Mouse (Mus musculus) embryo, embryonic 9.5 days (tissue): ENCODE results near the gene Ppp3ca.
A peak's percentile ranks its signal among the peaks of the same experiment; 100 is the strongest.

Source experiments
- DNase-seq: peaks from one replicate; pipeline ENCODE4 v3.0.0-alpha.2; 2017; ENCODE audit errors: extremely low spot score

Ppp3ca gene

GRCm38 (mm10) chr3:136725311-136726156 is 55.6 kb downstream of the Ppp3ca start:
- peak; percentile 49 for DNase-seq

- no peak for DNase-seq
These were observed 58.0 kb downstream of the Ppp3ca start for GRCm38 (mm10) chr3:136727877-136728276.

GRCm38 (mm10) chr3:136729978-136730377 is 60.1 kb downstream of the Ppp3ca start:
- DNase-seq: no peak

GRCm38 (mm10) chr3:136731579-136731978 is 61.7 kb downstream of the Ppp3ca start:
- DNase-seq: no peak

GRCm38 (mm10) chr3:136736021-136736420 is 66.1 kb downstream of the Ppp3ca start:
- no peak for DNase-seq

- no peak for DNase-seq
These were observed 66.9 kb downstream of the Ppp3ca start for GRCm38 (mm10) chr3:136736773-136737298.

- no peak for DNase-seq
These were observed 68.5 kb downstream of the Ppp3ca start for GRCm38 (mm10) chr3:136738474-136738873.

- DNase-seq: no peak
These were observed 69.0 kb downstream of the Ppp3ca start for GRCm38 (mm10) chr3:136738914-136739313.

GRCm38 (mm10) chr3:136741659-136742058 is 71.7 kb downstream of the Ppp3ca start:
- no peak for DNase-seq

- no peak for DNase-seq
These were observed 72.5 kb downstream of the Ppp3ca start for GRCm38 (mm10) chr3:136742258-136743057.

- DNase-seq: no peak
These were observed 74.5 kb downstream of the Ppp3ca start for GRCm38 (mm10) chr3:136744295-136744897.

GRCm38 (mm10) chr3:136745456-136745855 is 75.5 kb downstream of the Ppp3ca start:
- DNase-seq: no peak

GRCm38 (mm10) chr3:136748761-136749476 is 79.0 kb downstream of the Ppp3ca start:
- no peak for DNase-seq

GRCm38 (mm10) chr3:136749477-136749797 is 79.5 kb downstream of the Ppp3ca start:
- no peak for DNase-seq

- no peak for DNase-seq
These were observed 80.0 kb downstream of the Ppp3ca start for GRCm38 (mm10) chr3:136749951-136750350.

- DNase-seq: no peak
These were observed 82.3 kb downstream of the Ppp3ca start for GRCm38 (mm10) chr3:136752126-136752716.

GRCm38 (mm10) chr3:136756137-136756536 is 86.2 kb downstream of the Ppp3ca start:
- no peak for DNase-seq

GRCm38 (mm10) chr3:136759446-136759845 is 89.5 kb downstream of the Ppp3ca start:
- DNase-seq: no peak

GRCm38 (mm10) chr3:136761292-136761978 is 91.5 kb downstream of the Ppp3ca start:
- no peak for DNase-seq

- DNase-seq: no peak
These were observed 92.0 kb downstream of the Ppp3ca start for GRCm38 (mm10) chr3:136761979-136762341.
